In the genomic region with DNA sequence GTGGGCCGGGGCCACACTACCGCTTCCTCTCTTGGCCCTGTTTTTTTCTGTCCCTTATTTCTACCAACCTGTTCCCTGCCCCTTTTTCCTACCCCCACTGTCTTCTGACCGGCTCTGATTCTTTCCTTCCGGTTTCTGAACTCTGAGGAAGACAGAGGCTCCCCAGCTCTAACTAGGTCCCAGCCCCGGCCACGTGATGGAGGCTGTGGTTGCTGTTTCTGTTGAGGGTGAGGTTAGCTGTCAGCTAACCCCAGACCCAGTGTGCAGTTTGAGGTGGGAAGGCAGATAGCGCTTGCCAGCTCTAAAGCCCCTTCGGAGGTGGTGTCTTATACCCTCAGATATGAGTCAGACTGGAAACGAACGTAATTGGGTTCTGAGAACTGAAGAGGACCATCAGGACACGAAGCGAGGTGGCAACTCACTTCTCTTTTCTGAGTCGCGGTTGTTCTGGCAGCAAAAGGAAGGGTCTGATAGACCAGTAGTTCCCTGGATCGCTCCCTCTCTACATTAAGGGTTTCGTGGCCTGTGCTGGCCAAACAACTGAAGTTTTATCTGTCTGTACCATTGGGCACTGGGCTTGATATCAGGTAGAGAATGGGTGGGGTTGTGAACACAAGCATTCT, we compare ENCODE assay signal across 8 mouse cellular contexts. TPM values are rescaled to one million over a fixed set of nuclear protein-coding genes. Genes with fewer than 3 reads are reported as not detected.
DNase-seq lines count a peak whose midpoint lies in the region; ATAC-seq and TF ChIP-seq lines count a peak whose summit lies in the region.

No protein-coding gene starts in this region.

- H3K4me3 ChIP-seq in intestine, postnatal 0 days (ENCODE audit: low read depth, low read length), result peak overlapping the region; percentile 62
- H3K4me3 ChIP-seq in small intestine, adult 2 months (ENCODE audit: low read depth, low read length), result peak overlapping the region; percentile 65

- ATAC-seq in activated CD4-positive, CD25-positive, alpha-beta regulatory T cell, adult 4 months, result peak; percentile 76
- ATAC-seq in intestine, postnatal 0 days, result no peak

- H3K9me3 ChIP-seq in intestine, postnatal 0 days (ENCODE audit: control insufficient read depth), result no peaks in the 10 kb centered on the region

- H3K4me2 ChIP-seq in intestine, postnatal 0 days (replicated peaks; ENCODE audit: low read depth), result peak overlapping the region; percentile 98

- no peak overlapping the region for H3K27ac ChIP-seq in intestine, postnatal 0 days (ENCODE audit: low read depth, low read length)
- H3K27ac ChIP-seq in small intestine, adult 2 months (ENCODE audit: insufficient read depth, low read depth, low read length), result peak overlapping the region; percentile 20; the same call in 1 of the 2 replicates

- H3K27me3 ChIP-seq in intestine, postnatal 0 days (replicated peaks; ENCODE audit: control insufficient read depth, insufficient read depth, low read length), result 0 out of 2 replicates have a peak, but pooled peaks cover 7% of the 10 kb centered on the region
- no peaks in the 10 kb centered on the region for H3K27me3 ChIP-seq in small intestine, adult 2 months (ENCODE audit: control insufficient read depth, insufficient read depth, low read length)

- H3K9ac ChIP-seq in intestine, postnatal 0 days (ENCODE audit: low read depth, low read length), result no peak overlapping the region

- peak; percentile 28 to 63 for DNase-seq in adrenal gland, adult (ENCODE audit: inconsistent age in 2 of 2, low spot score in 1 of 2)
- no peak for DNase-seq in adrenal gland, postnatal 14 days
- peak; percentile 49 to 71 for DNase-seq in heart, adult 18-20 months
- peak; percentile 37 for DNase-seq in lung, postnatal 14 days
- DNase-seq in adrenal gland, postnatal 4 days (ENCODE audit: low spot score in 2 of 2), result no peak

- TF ChIP-seq POLR2A in small intestine, adult 2 months (IDR thresholded peaks at IDR 0.05; ENCODE audit: low read depth, low read length), result no peak

- no peak for TF ChIP-seq CTCF in intestine, postnatal 0 days (IDR thresholded peaks at IDR 0.05; ENCODE audit: low read depth)
- no peak for TF ChIP-seq CTCF in small intestine, adult 2 months (IDR thresholded peaks at IDR 0.05; ENCODE audit: extremely low read depth, insufficient read length, insufficient replicate concordance, low read depth, low read length)

- peaks cover 4% of the 10 kb centered on the region for H3K4me1 ChIP-seq in intestine, postnatal 0 days (replicated peaks; ENCODE audit: control insufficient read depth, insufficient read depth, low read length)
- peaks cover 5% of the 10 kb centered on the region; the same call in 1 of the 2 replicates for H3K4me1 ChIP-seq in small intestine, adult 2 months (ENCODE audit: control insufficient read depth, insufficient read depth, insufficient read length, low read length)

- 70% methylated on average over 16 of the region's 16 CpGs for WGBS in intestine, postnatal 0 days
- WGBS in small intestine, adult 2 months, result 74% methylated on average over 16 of the region's 16 CpGs

- no peaks in the 10 kb centered on the region for H3K36me3 ChIP-seq in intestine, postnatal 0 days (ENCODE audit: control insufficient read depth, insufficient read depth)
- H3K36me3 ChIP-seq in small intestine, adult 2 months (ENCODE audit: control insufficient read depth, insufficient read depth, low read length), result no peaks in the 10 kb centered on the region

RNA-seq across cellular contexts. Expression of gene Trpv2, which starts 2.4 kb away (rescaled TPM):
- 3.8 and 5.1 TPM in 2 replicates for total RNA-seq in adrenal gland, postnatal 14 days (2021)
- polyA plus RNA-seq in activated CD4-positive, CD25-positive, alpha-beta regulatory T cell, adult 4 months (2017; shearing (Covaris generic)), result 10 to 100 TPM; 76.8 to 79.0 TPM
- total RNA-seq in heart, adult 18-20 months (2021), result 1 to 10 TPM; 3.0 TPM
- polyA plus RNA-seq in intestine, postnatal 0 days (2015; fragmentation: Nextera tagmentation; extraction: Ambion mirVana), result 6.0 and 6.3 TPM in 2 replicates
- 4.0 and 4.7 TPM in 2 replicates for polyA plus RNA-seq in small intestine, adult 2 months (2012; rRNA removed)
- total RNA-seq in adrenal gland, postnatal 4 days (2021), result 1 to 10 TPM; 3.4 to 4.2 TPM

RNA-seq across cellular contexts. Expression of gene Ubb, which starts 25.7 kb away (rescaled TPM):
- 1,185 and 1,189 TPM in 2 replicates for total RNA-seq in adrenal gland, postnatal 14 days (2021)
- 1,000 to 10,000 TPM; 5,033 to 6,460 TPM for polyA plus RNA-seq in activated CD4-positive, CD25-positive, alpha-beta regulatory T cell, adult 4 months (2017; shearing (Covaris generic))
- total RNA-seq in heart, adult 18-20 months (2021), result 100 to 1,000 TPM; 599 to 655 TPM
- polyA plus RNA-seq in intestine, postnatal 0 days (2015; fragmentation: Nextera tagmentation; extraction: Ambion mirVana), result 2,405 and 2,440 TPM in 2 replicates
- 827 and 2,308 TPM in 2 replicates for polyA plus RNA-seq in small intestine, adult 2 months (2012; rRNA removed)
- 1,000 to 10,000 TPM; 1,464 to 1,492 TPM for total RNA-seq in adrenal gland, postnatal 4 days (2021)

RNA-seq across cellular contexts. Expression of gene Cenpv, which starts 37.6 kb away (rescaled TPM):
- total RNA-seq in adrenal gland, postnatal 14 days (2021), result 40.5 and 50.7 TPM in 2 replicates
- 1 to 10 TPM in 1 of 2 experiments, not detected in 1; 2.4 TPM for polyA plus RNA-seq in activated CD4-positive, CD25-positive, alpha-beta regulatory T cell, adult 4 months (2017; shearing (Covaris generic))
- 10 to 100 TPM; 19.5 to 25.5 TPM for total RNA-seq in heart, adult 18-20 months (2021)
- 54.9 and 55.2 TPM in 2 replicates for polyA plus RNA-seq in intestine, postnatal 0 days (2015; fragmentation: Nextera tagmentation; extraction: Ambion mirVana)
- polyA plus RNA-seq in small intestine, adult 2 months (2012; rRNA removed), result 77.4 and 175 TPM in 2 replicates
- total RNA-seq in adrenal gland, postnatal 4 days (2021), result 10 to 100 TPM; 40.6 to 44.0 TPM

Comparison
In these comparisons a context has a peak if more than half of its experiments do, and no peak if none do; other contexts are left out.
1. DNase-seq: peak in adrenal gland, adult (2 of 2), heart, adult 18-20 months (2 of 2) and lung, postnatal 14 days (single experiment); none in adrenal gland, postnatal 14 days (single experiment) and adrenal gland, postnatal 4 days (0 of 2).